Mouse (Mus musculus): ENCODE results near the gene Drc7.

GRCm38 (mm10) chr8:95020821-95021220 lies 34.1 kb upstream of the Drc7 start:
- TF ChIP-seq CTCF (IDR thresholded peaks at IDR 0.05; ENCODE audit: control insufficient read depth, insufficient read depth, insufficient read length) (no peak), USF1 (IDR thresholded peaks at IDR 0.05; ENCODE audit: low read depth) (no peak), CEBPB (IDR thresholded peaks at IDR 0.05; ENCODE audit: low read depth) (no peak), MAX (IDR thresholded peaks at IDR 0.05) (no peak), MYOG (IDR thresholded peaks at IDR 0.05; ENCODE audit: control insufficient read depth, extremely low read depth, insufficient read length) (no peak), MYOD1 (IDR thresholded peaks at IDR 0.05; ENCODE audit: control insufficient read depth, insufficient read length, low read depth) (no peak), FOSL1 (IDR thresholded peaks at IDR 0.05; ENCODE audit: insufficient read depth, low read length, poor library complexity, severe bottlenecking) (no peak)

All from C2C12 (cell line).